Mouse (Mus musculus) retina, postnatal 1 day (tissue): ENCODE results near the gene Cd160.

ENCODE experiments used
- DNase-seq: peaks from one replicate; pipeline ENCODE4 v3.0.0-alpha.2; 2012

The Cd160 gene

DNA sequence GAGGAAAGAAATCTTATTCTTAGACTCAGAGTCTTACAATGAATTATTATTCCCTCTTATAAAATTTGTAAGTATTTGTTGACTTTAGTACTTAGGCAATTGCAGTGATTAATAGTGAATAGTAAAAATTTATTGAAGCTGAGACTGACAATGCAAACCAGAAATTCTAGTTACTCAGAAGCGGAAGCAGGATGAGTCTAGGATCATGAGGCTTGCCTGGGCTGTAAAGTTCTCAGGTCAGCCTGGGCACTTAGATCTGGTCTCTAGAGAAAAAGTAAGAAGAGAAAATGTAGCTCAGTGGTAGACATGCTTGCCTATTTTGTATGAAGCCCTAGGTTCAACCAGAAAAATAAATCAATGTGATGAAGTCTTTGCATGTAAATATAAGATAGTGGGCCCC lies 73.2 kb downstream of the Cd160 start:
- no peak for DNase-seq
